Mouse (Mus musculus) ES-E14 (cell line): ENCODE measurements around the gene Edem3.

ENCODE experiments used
- HCFC1 ChIP-seq: IDR thresholded peaks from 2 replicates; pipeline ENCODE4 v1.6.1; 2012; ENCODE audit warnings: low read length, inconsistent platforms, borderline replicate concordance; ENCODE audit not compliant: insufficient read depth
- MAFK ChIP-seq: IDR thresholded peaks from 2 replicates; pipeline ENCODE4 v1.6.1; 2014; ENCODE audit warnings: mild to moderate bottlenecking, low read depth, low read length, inconsistent platforms; ENCODE audit not compliant: insufficient read depth

DNA sequence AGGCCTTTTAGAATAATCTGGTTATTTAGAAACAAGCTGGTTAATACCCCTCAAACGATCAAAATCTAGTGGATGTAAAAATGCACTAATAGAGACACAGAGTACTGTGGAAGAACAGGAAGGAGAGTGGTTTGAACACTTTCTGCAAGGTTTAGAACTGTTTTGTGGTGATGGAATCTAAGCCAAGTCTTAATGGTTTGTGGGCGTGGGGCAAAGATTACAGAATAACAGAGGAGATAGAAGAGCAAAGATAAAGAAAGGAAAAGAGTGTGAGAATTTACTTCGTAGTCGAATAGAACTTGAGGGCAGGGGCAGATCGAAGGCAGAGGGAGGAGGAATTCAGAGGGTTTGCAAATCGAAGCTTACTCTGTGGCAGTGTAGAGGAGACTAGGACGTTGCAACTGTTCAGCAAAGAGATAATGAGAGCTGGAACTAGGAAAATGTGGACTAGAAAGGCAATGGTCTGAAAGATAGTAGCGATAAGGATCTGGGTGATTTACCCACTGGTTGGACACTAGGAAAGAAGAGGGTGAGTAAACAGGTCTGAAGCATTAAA is 1.7 kb upstream of the Edem3 start:
- TF ChIP-seq HCFC1 (no peak), MAFK (no peak)
